Mouse (Mus musculus) hindbrain, embryonic 11.5 days (tissue): ENCODE data around the gene Tatdn3. TPM values are rescaled to one million over a fixed set of nuclear protein-coding genes. Genes with fewer than 3 reads are reported as not detected.

Experiments used
- polyA plus RNA-seq: library from polyadenylated mRNA; unstranded; fragments of >200 nt; fragmentation: Nextera tagmentation; extraction: Ambion mirVana; gene quantifications from 2 replicates; pipeline ENCODE4 v1.2.1, GENCODE M21; 2014

Tatdn3 gene
- polyA plus RNA-seq, 1 experiment from 2014 or later, result 12.7 TPM

Other genes with a start within 250 kb of the Tatdn3 start
- 19.0 and 21.2 TPM in 2 replicates for gene Rps6kc1, start 151.2 kb downstream of the Tatdn3 start, polyA plus RNA-seq
- 58.4 and 63.3 TPM in 2 replicates for gene Angel2, start 137.8 kb downstream of the Tatdn3 start, polyA plus RNA-seq
- 61.0 and 69.7 TPM in 2 replicates for gene Vash2, start 83.6 kb downstream of the Tatdn3 start, polyA plus RNA-seq
- 9.5 and 9.6 TPM in 2 replicates for gene Flvcr1, start 36.8 kb downstream of the Tatdn3 start, polyA plus RNA-seq
- gene Spata45, start 26.3 kb downstream of the Tatdn3 start, polyA plus RNA-seq, result not detected in 2 replicates
- 17.9 and 20.4 TPM in 2 replicates for gene Nsl1, start 80 bp upstream of the Tatdn3 start, polyA plus RNA-seq
- gene Batf3, start 34.9 kb upstream of the Tatdn3 start, polyA plus RNA-seq, result 4.6 TPM in 2 replicates
- gene Fam71a, start 101.9 kb upstream of the Tatdn3 start, polyA plus RNA-seq, result not detected in 2 replicates
- gene Atf3, start 155.1 kb upstream of the Tatdn3 start, polyA plus RNA-seq, result 1.4 and 1.5 TPM in 2 replicates